Mouse (Mus musculus): ENCODE data around the gene Znrd1.
"Not testable (repeated sequence)": the region's sequence is repeated elsewhere in the genome, so short reads cannot be mapped to it uniquely, and the experiment has no call there.

Gene Znrd1

GRCm38 (mm10) chr17:36957999-36958743 lies at the start of gene Znrd1, which contains the start of gene Znrd1as:
Gene Znrd1 (minus strand): TSS chr17:36958559.
Gene Znrd1as (plus strand): TSS chr17:36958592.
- peak; percentile 95 to 98 for DNase-seq (ENCODE audit: inconsistent age in 2 of 2, low spot score in 1 of 2)

GRCm38 (mm10) chr17:37003366-37003765 lies 45.0 kb upstream of the Znrd1 start:
- DNase-seq (ENCODE audit: inconsistent age in 2 of 2, low spot score in 1 of 2): no peak

DNA sequence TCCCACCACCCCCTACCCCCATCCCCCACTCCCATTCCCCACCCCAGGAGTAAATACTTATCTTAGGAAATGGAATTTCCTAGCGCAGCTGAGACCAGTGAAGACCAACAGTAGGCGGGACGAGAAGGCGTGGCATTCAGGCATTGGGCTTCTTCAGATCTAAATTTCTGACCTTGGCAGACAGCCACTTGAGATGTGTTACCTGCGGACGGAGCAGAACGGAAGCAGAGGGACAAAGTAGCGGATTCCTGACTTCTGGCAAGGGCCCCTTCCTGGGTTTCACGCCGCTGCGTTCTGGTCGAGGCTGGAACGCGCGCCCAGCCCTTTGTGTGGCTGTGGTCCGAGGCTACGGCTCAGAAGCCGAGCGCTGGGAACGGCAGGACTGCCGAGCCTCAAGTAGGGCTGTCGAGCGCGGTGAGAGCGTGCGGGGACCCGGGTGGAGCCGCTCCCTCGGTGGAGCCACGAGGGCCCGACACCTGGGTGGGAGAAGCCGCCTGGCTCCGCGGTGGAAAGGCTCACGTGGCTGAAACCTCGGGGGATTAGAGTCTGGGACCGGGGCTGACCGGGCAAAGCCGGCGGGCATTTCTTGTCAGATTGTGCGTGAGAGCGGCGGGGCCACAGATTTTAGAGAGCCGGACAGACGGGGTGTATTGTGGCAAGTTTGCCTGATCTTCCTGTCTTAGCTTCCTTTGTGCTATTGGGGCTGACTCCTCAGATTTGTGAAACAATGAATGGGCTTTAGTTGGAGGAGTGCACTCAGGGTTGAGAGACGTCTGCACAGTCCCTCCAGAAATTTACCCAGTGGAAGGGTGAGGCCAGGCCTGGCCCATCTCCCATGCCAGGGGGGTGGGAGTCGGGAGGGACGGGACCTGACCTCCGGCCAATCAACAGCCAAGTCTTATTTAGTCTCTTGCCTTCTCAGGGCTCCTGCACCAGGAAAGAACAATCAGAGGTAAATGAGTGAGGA lies 44.3 kb upstream of the Znrd1 start:
- DNase-seq (ENCODE audit: inconsistent age in 2 of 2, low spot score in 1 of 2): peak; percentile 37 to 74

DNA sequence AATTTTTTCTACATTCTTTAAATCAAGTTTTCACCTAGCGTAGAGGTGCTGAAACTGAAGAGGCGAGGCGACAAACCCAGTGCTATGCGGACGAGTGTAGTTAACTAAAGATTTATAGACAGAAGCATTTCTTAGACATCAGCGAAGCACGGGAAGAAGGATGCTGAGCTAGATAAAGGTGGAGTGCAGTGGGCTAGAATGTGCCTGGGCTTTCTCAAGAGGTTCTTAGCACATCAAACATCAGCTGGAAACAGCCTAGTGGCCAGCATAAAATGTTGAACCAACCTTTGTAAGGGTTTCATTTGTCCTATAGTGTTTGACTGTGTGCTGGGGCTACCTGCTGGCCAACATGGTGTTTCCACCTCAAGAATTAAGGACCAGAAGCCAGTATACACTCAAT lies 42.5 kb upstream of the Znrd1 start, which contains the start of gene Zfp57:
Zfp57 (plus strand) TSS at position 301 of the 400 bp plus-strand sequence.
- DNase-seq (ENCODE audit: inconsistent age in 2 of 2, low spot score in 1 of 2): no peak

DNA sequence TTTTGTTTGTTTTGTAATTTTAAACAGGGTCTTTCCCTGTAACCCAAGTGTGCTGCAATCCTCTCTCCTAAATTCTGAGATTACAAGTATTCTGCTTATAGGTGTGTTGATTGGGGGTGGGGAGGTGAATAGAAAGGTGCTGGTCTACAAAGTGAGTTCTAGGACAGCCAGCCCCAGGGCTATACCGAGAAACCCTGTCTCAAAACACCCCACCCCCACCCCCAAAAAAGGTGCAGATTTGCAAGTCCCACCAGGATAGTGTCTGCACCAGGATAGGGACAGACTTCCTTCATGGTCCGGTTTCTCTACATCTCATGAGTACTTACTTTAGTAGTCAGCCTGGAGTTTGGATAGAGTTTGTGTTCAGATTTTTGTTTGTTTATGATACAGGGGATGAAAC lies 40.1 kb upstream of the Znrd1 start:
- no peak for DNase-seq (ENCODE audit: inconsistent age in 2 of 2, low spot score in 1 of 2)

- DNase-seq (ENCODE audit: inconsistent age in 2 of 2, low spot score in 1 of 2): peak; percentile 72 to 91
Measured at GRCm38 (mm10) chr17:36997033-36997735, 38.8 kb upstream of the Znrd1 start.

DNA sequence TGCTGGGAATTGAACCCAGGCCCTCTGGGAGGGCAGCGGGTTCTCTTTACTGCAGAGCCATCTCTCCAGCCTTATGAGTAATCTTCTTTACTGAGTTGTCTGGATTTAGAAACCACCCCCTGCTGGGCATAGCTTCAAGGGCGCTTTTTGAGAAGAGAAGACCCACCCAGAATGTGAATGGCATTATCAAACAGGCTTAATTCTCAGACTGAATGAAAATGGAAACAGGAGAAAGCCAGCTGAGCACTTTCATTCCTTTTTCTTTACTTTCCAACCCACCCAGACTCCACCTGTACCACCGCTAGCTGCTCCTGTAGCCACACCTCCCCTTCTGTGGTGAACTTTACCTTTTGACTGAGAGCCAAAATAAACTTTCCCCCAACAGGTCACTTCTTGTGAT lies 37.1 kb upstream of the Znrd1 start:
- no peak for DNase-seq (ENCODE audit: inconsistent age in 2 of 2, low spot score in 1 of 2)

DNA sequence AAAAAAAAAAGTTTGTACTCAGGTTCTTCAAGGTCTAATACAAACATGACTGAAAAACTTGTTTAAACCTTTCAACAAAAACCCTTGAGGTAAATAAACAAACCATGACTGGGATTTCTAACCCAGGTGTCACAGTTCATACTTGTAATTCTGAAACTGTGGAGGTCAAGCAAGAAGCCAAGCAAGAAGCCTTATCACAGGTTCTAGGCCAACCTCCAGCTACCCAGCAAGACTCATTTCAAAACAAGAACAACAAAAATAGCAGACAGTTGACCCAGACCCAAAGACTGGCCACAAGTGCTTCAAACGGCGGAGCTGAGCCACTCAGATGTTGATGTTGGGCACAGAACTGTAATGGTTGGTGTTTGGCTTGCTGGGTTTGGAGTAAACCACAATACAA lies 36.2 kb upstream of the Znrd1 start:
- DNase-seq (ENCODE audit: inconsistent age in 2 of 2, low spot score in 1 of 2): no peak

DNA sequence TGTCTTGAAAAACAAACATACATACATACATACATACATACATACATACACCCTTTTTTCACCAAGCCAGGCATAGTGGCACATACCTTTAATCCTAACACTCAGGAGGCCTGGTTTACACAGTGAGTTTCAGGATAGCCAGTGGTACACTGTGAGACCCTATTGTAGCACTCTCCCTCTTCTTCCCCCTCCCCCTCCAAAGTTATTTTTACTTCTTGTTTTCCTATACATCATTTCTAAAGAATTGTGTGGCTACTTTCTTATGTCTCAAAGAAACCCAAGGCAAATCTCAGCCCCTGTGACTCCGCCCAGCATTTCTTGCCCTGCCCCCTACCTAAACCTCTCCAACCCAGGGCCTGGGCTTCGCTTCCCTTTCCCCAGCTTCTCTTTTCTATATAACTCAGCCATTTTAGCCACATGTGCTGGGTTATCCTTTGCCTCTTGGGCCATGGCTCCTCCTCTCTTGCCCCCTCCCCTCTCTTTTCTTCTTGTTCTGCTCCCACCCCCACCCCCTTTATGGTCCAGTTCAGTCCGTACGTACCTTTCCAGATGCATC lies 35.5 kb upstream of the Znrd1 start:
- DNase-seq (ENCODE audit: inconsistent age in 2 of 2, low spot score in 1 of 2): no peak

- DNase-seq (ENCODE audit: inconsistent age in 2 of 2, low spot score in 1 of 2): no peak
Measured at GRCm38 (mm10) chr17:36992336-36993104, 34.2 kb upstream of the Znrd1 start.

GRCm38 (mm10) chr17:36990630-36991029 lies 32.3 kb upstream of the Znrd1 start:
- not testable (repeated sequence) for DNase-seq (ENCODE audit: inconsistent age in 2 of 2, low spot score in 1 of 2)

DNA sequence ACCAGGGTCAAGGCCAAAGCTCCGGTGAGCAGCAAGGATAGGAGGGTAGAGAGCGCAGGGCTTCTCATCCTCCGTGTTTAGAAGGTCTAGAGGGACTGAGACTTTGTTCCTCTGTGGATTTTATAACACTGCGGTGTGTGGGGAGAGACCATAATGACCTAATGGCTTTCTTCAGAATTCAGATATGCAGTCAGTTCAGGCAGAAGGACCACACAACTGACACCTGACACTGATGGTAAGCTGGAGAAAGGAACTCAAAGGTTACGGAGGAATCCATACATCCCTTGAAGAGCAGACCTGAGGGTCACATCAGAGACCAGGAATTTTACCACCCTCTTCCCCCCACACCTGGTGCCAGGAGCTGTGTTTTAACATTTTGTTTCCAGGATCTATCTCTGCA lies 31.1 kb upstream of the Znrd1 start, which contains the start of gene H2-M5:
H2-M5 (minus strand) TSS at position 101 of the 400 bp plus-strand sequence.
- DNase-seq (ENCODE audit: inconsistent age in 2 of 2, low spot score in 1 of 2): no peak

DNA sequence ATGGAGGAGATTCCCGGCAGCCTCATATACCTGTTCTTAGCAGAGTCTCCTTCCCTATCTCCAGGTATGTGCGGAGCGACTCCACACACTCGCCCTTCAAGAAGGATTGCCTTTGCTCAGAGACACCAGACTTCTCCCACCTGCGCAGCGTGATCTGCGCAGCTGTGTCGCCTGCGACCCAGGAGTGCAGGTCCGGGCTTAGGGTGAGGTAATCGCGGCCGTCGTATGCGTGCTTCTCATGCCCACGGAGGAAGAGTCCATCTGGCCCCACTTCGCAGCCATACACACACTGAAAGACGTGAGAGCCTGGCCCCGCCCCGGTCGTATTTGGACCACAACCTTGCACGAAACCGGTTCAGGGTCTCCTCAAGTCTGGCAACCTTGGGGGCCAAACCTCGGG lies 30.1 kb upstream of the Znrd1 start:
- DNase-seq (ENCODE audit: inconsistent age in 2 of 2, low spot score in 1 of 2): peak in 1 of 2 experiments; percentile 25

DNA sequence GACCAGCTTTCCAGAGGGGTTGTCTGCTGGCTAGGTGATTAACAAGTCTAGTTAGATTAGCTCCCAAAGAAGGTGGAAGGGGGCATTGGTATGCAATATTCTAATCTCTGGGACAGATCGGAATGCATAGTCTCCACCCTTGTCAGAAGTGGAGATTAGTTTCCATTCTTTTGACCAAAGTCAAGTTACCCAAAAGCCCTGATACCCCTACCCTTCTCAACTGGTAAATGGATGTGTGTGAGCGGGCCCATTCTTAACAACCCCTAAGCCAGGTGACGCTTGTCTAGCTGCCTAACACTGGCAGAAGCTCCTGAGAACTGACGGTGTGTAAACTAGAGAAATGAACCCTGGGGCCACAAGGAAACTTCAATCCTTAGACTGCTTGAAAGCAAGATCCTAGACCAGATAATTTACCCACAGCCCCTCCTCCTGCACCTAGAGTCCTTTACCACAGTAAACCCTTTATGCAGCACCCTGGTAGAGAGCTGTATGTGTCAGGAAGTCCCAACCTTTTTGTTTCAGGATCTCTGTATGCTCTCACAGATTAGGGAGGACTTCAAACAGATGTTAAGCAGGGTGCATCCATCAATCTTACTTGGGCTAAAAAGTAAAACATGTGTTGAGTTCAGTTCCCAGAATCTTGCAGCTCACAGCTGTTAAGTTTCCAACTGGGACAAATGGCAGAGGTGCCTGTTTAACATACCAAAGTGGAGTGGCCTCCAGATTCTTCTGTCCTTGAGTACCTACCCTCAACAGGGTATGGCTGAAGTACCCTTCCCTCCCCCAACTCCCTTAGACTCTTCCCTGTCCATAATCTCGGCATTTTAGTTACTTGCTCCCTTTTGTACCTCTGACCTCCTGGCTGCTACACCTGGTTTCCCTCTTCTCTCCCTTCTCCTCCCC lies 24.1 kb upstream of the Znrd1 start:
- DNase-seq (ENCODE audit: inconsistent age in 2 of 2, low spot score in 1 of 2): no peak

DNA sequence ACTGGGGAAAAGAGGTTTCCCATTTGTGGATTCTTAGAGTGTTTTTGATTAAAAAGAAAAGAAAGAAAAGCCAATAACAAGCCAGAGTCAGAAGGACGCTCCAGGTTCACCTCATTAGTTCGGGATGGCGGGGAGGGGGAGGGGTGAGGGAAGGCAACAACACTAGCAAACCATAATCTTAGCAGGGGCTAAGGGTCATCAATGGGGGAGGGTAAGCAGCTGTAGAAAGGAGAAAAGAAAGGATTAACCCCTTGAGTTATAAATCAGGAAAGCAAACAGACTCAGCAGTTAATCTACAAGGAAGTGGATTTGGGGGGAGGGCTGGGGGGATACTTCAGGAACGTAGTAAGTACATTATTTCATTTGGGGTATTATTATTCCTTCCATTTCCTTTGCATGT lies 23.5 kb upstream of the Znrd1 start:
- DNase-seq (ENCODE audit: inconsistent age in 2 of 2, low spot score in 1 of 2): no peak

- peak in 1 of 2 experiments; percentile 27 for DNase-seq (ENCODE audit: inconsistent age in 2 of 2, low spot score in 1 of 2)
Measured at GRCm38 (mm10) chr17:36981221-36981813, 23.0 kb upstream of the Znrd1 start, which contains the start of gene 2410137M14Rik. Gene 2410137M14Rik (minus strand): TSS chr17:36981237.

DNA sequence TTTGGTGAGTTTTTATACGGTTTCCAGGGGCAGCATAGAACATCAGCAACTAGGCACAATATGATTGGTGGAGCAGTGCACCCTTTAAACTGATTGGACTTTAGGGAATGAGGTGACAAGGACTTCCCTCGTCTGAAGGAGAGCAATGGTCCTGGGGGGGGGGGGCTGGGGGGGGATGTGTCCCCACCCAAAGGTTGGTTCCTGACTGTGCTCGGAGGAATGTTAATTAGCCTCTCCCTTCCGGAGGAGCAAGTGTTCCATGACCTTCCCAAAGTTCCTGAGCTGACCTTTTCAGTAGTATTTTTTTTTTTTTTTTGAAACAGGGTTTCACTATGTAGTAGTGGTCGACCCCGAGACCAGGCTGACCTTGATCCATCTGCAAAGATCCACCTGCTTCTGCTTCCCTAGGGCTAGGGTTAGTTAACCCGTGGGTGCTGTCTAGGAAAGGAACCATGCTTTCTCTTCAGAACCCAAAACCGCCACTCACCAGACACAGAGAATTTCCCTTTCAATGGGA lies 15.0 kb upstream of the Znrd1 start:
- no peak for DNase-seq (ENCODE audit: inconsistent age in 2 of 2, low spot score in 1 of 2)

GRCm38 (mm10) chr17:36972791-36973190 lies 14.4 kb upstream of the Znrd1 start:
- no peak for DNase-seq (ENCODE audit: inconsistent age in 2 of 2, low spot score in 1 of 2)

Data from adrenal gland, adult (tissue).